Comparison of ENCODE assay signal across 8 mouse cellular contexts in the genomic region with DNA sequence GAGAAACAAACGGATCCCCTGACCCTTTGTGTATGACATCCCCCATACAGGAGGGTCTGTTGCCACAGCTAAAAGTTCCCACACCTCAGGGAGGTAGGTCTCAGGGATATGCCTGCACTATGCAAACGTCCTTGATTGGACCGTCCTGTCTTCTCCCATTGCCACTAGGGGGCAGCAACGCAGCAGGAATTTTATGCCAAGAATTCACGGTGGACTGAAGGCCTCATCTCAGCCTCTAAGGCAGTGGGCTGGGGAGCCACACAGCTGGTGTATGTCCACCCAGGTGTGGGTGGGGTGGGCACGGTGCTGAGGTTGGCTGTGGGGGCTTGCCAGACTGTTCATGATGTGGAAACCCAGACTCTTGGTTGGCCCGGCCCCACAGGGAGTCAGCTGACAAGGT. TPM values are rescaled to one million over a fixed set of nuclear protein-coding genes. Genes with fewer than 3 reads are reported as not detected.
A peak's percentile ranks its signal among the peaks of the same experiment; 100 is the strongest.
DNase-seq lines count a peak whose midpoint lies in the region; ATAC-seq lines count a peak whose summit lies in the region.

No protein-coding gene starts in this region.

- H3K9ac ChIP-seq in intestine, embryonic 16.5 days (ENCODE audit: low read depth, low read length): no peak overlapping the region

- peak; percentile 61 for ATAC-seq in granulocyte monocyte progenitor cell, adult 5-6 weeks (replicated peaks; ENCODE audit: poor library complexity, severe bottlenecking)
- peak; percentile 27 for ATAC-seq in intestine, embryonic 16.5 days

- no peak overlapping the region for H3K27ac ChIP-seq in intestine, embryonic 16.5 days (ENCODE audit: low read length)
- H3K27ac ChIP-seq in midbrain, embryonic 10.5 days (replicated peaks): 0 out of 2 replicates have a peak overlapping the region, but pooled peaks have one; percentile 50

- H3K4me1 ChIP-seq in intestine, embryonic 16.5 days (ENCODE audit: control insufficient read depth, insufficient read depth, low read length): peaks cover 16% of the 10 kb centered on the region
- H3K4me1 ChIP-seq in midbrain, embryonic 10.5 days: peaks cover 31% of the 10 kb centered on the region

- peaks cover 18% of the 10 kb centered on the region; the same call in 1 of the 2 replicates for H3K36me3 ChIP-seq in intestine, embryonic 16.5 days (ENCODE audit: control insufficient read depth, insufficient read depth, low read length)
- H3K36me3 ChIP-seq in midbrain, embryonic 10.5 days: peaks cover 34% of the 10 kb centered on the region

- H3K27me3 ChIP-seq in intestine, embryonic 16.5 days (replicated peaks; ENCODE audit: control insufficient read depth, insufficient read depth, low read length): no peaks in the 10 kb centered on the region
- H3K27me3 ChIP-seq in midbrain, embryonic 10.5 days (ENCODE audit: low read depth, poor library complexity, severe bottlenecking): no peaks in the 10 kb centered on the region

- H3K4me2 ChIP-seq in intestine, embryonic 16.5 days (ENCODE audit: low read depth, low read length): no peak overlapping the region

- no peak overlapping the region for H3K4me3 ChIP-seq in intestine, embryonic 16.5 days (ENCODE audit: low read length)
- no peak overlapping the region for H3K4me3 ChIP-seq in midbrain, embryonic 10.5 days

- intact Hi-C loops in left cerebral cortex, postnatal 25 days (cut with DNase I): loop anchor here (1.0 to 2.0 kb wide), 2 partner anchors 30 to 84 kb away; no protein-coding TSS in a partner anchor

- peak; percentile 90 for DNase-seq in adrenal gland, adult 2 months
- DNase-seq in embryo, embryonic 11.5 days (ENCODE audit: low read depth, low spot score): peak; percentile 78
- DNase-seq in left cerebral cortex, postnatal 25 days (ENCODE audit: low spot score in 2 of 2): peak; percentile 93
- DNase-seq in midbrain, embryonic 10.5 days (ENCODE audit: low spot score): peak; percentile 87
- DNase-seq in right cerebral cortex, postnatal 36 days (ENCODE audit: low spot score in 2 of 2): peak; percentile 79 to 81
- DNase-seq in urinary bladder, postnatal 4 days (ENCODE audit: low spot score in 2 of 2): peak; percentile 77 to 91

- H3K9me3 ChIP-seq in intestine, embryonic 16.5 days (ENCODE audit: control insufficient read depth, low read length): no peaks in the 10 kb centered on the region
- H3K9me3 ChIP-seq in midbrain, embryonic 10.5 days (replicated peaks): no peaks in the 10 kb centered on the region

- 11% methylated on average over 7 of the region's 7 CpGs for WGBS in intestine, embryonic 16.5 days
- 16% methylated on average over 7 of the region's 7 CpGs for WGBS in midbrain, embryonic 10.5 days

RNA-seq across cellular contexts. Expression of gene Hip1r, which starts 27.4 kb away (rescaled TPM):
- total RNA-seq in adrenal gland, adult 2 months (2021): 10 to 100 TPM; 16.4 to 19.3 TPM
- 6.5 and 10.4 TPM in 2 replicates for polyA plus RNA-seq in adrenal gland, adult 2 months (2012; rRNA removed)
- total RNA-seq in granulocyte monocyte progenitor cell, adult 5-6 weeks (2014; fragmentation: Nextera tagmentation): 11.5 and 39.3 TPM in 2 replicates
- total RNA-seq in granulocyte monocyte progenitor cell, adult 5-6 weeks (2017): 10.1 and 16.9 TPM in 2 replicates
- polyA plus RNA-seq in intestine, embryonic 16.5 days (2015; fragmentation: Nextera tagmentation; extraction: Ambion mirVana): 33.8 and 34.8 TPM in 2 replicates
- 10 to 100 TPM; 60.5 to 67.1 TPM for total RNA-seq in left cerebral cortex, postnatal 25 days (2021)
- polyA plus RNA-seq in midbrain, embryonic 10.5 days (2016; fragmentation: Nextera tagmentation; extraction: Ambion mirVana): 6.6 and 9.2 TPM in 2 replicates

RNA-seq across cellular contexts. Expression of gene Vps37b, which starts 31.2 kb away (rescaled TPM):
- 100 to 1,000 TPM in 1 of 2 experiments, 10 to 100 TPM in 1; 65.8 to 146 TPM for total RNA-seq in adrenal gland, adult 2 months (2021)
- 198 and 208 TPM in 2 replicates for polyA plus RNA-seq in adrenal gland, adult 2 months (2012; rRNA removed)
- total RNA-seq in granulocyte monocyte progenitor cell, adult 5-6 weeks (2014; fragmentation: Nextera tagmentation): 7.6 and 11.1 TPM in 2 replicates
- total RNA-seq in granulocyte monocyte progenitor cell, adult 5-6 weeks (2017): 9.5 and 11.6 TPM in 2 replicates
- polyA plus RNA-seq in intestine, embryonic 16.5 days (2015; fragmentation: Nextera tagmentation; extraction: Ambion mirVana): 25.7 and 27.1 TPM in 2 replicates
- total RNA-seq in left cerebral cortex, postnatal 25 days (2021): 10 to 100 TPM; 46.7 to 50.6 TPM
- polyA plus RNA-seq in midbrain, embryonic 10.5 days (2016; fragmentation: Nextera tagmentation; extraction: Ambion mirVana): 58.1 and 69.2 TPM in 2 replicates
